Mouse (Mus musculus): Measurements from ENCODE around the gene Lgi1.

Lgi1 gene

DNA sequence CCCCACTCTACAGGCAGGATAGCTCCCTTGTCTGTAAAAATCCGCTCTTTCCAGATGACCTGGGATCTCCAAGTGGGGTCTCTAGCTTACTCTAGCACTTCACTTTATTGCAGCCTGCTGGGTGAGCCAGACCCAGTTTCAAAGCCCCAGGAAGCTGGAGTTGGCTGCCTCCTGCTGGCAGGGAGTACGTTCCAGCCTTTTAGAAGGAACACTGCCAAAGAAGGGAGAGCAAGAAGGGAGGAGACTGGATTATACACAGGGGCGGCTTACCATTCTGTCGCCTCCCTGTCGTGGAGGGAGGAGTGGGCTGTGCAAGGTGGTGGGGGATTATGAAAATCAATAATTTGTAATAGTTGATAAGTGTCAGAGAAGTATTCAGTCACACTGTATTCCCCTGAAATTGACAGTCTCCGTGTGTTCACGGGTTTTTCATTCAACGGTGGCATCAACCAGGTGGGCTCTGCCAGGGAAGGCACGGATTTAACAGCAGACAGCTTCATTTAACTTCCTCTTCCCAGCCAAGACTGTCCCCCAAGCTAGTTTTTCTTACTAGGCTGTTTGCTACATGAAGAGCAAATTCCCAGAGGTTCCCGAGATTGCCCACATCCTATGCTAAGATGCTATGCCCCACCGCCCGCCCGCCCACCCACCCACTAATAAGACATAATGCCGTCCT lies 369 bp upstream of the Lgi1 start:
- DNase-seq, result peak; percentile 76 to 80

DNA sequence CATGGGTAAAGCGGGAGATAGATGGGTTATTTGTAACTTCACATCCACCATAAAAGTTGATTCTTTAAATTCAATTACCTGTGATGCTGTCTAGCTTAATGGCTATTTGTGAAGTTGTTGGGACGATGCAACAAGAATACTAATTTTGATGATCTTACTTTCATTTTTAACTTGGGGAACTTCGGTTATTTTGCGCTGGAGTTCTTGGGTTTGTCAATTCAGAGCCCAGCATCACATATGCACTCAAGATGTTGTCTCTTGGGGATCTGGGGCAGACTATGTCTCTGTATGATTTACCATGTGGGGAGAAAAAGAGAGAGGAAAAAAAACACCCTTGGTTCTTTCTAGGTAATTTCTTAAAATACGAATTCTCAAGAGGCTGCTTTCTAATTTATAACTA lies 1.4 kb downstream of the Lgi1 start:
- DNase-seq, result no peak

DNA sequence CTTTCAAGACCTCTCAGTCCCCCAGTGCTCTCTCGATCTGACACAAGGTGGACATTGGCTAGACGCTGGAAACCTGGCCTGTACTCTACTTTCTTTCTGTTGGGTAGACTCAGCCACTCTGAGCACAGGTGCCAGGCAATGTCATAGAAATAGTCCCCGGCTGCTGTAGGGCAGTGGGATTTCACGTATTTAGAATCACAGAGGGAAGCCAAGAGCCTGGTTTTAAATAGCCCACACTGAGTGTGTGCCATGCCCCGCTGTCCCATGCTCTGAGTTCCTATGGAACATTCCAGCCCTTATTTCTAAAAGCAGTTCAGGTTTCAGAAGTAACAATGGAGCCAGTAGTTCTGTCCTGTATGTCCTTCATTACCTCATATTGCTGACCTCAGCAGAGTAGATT lies 3.1 kb downstream of the Lgi1 start:
- DNase-seq, result peak; percentile 29 to 42

DNA sequence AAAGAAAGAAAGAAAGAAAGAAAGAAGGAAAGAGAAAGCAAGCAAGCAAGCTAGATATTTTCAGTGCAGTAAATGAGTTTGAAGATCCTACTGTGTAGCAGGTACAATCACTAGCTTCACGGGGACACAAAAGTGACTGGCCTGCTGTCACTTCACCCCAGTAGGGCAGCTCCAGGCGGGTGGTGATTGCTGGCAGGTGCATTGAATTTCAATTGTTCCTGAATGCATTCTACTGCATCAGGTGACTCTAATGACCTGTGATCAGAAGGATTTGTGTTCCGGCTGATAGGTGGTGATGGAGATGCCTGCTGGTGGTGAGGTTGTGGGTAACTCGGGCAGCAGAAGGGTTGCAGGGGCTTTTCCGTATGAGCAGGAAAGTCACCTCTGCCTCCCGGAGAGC lies 6.7 kb downstream of the Lgi1 start:
- peak in 1 of 2 experiments; percentile 31 for DNase-seq

DNA sequence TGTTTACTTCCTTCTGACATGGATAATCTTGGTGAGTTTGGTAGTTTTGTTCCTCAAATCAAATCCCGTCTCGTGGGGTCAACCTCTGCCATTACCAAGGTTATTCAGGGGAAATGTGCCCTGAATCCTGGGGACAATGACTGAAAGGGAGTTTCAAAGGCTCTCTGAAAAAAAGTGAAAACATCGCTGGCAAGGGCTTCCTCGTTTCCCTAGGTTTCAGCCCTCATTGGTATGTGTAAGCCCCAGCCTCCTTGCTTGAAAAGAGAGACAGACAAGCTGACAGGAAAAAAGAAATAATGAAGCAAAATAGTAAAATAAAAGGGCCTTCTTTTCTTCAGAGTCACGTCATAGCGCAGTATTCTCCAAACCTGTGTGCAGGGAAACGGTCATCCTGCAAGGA lies 9.5 kb downstream of the Lgi1 start:
- no peak for DNase-seq

DNA sequence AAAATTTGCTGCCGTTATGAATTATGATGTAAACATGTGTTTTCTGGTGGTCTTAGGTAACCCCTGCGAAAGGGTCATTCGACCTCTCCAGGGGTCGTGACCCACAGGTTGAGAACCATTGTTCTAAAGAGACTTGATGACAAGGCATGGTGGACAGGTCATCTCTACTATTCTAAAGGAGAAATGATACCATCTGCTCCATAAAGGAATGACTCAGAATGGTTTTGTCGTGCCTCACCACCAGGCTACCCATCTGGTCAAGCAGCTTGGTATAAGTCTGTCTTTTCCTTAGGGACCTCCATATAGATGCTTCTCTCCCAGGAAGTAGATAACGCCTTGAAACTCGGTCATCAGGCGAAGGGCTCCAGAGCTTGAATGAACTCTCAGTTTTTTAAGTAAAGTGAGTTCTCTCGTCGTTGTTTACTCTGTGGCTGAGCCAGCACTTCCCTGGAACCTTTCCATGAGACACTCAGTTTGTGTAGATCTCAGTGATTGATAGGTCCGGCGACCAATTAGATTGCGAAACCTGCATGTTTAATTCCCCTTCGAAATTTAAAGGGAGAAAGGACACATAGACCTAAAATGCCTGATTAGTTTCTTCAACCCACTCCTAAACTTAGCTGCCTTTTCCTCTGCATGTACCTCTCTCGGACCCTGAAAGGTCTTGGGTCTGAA lies 10.5 kb downstream of the Lgi1 start:
- peak in 1 of 2 experiments; percentile 55 for DNase-seq

DNA sequence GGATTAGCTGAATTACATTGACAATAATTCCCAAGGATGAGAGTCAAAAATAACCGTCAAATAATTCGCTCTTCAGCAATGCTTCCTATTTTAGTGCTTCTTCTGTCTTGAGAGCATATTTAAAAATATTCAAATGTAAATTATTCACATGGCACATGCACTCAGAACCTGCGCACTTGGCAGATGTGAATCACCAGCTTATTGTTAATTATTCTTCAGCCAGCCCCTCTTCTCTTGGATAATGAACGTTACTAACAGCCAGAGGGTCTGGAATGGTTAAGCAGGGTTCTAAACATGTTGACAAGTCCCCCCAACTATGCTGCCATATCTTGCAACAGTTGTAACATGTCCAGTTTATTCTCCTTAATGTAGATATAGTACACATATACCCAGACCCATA lies 11.9 kb downstream of the Lgi1 start:
- no peak for DNase-seq

DNA sequence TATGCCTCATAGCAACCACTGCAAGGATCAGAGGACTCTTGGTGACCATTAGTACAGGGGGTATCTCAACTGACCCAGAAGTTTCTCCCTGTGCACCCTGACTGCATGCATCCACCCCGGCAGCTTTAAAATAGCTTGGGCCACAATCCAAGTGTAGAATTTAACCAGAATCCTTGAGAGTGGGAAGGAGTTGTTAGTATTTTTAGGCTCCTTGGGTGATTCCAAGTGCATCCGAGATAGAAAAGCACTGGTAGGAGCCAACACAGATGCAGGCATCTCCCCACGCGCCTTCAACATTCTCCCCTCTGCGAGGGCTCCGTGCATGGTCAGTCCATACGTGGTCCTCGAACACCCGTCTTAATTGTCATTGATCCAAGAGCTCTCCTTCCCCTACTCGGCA lies 15.9 kb downstream of the Lgi1 start:
- no peak for DNase-seq

DNA sequence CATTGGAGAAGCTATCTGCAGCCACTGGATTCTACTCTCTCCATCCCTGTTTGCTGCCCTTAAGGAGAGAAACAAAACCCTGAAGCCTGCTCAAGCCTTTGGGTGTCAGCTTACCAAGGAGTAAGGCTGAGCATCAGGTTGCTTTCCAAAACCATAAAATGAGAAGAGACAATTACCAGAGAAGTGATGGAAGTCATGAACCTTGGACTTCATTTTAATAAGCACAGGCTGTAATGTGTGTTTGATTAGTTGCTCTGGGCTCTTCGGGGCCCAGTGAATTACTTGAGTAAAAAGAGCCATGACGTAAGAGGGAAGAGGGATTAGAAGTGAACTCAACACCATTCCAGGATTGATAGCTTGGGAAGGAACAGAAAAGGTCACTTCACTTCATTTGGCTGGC lies 18.1 kb downstream of the Lgi1 start:
- no peak for DNase-seq

DNA sequence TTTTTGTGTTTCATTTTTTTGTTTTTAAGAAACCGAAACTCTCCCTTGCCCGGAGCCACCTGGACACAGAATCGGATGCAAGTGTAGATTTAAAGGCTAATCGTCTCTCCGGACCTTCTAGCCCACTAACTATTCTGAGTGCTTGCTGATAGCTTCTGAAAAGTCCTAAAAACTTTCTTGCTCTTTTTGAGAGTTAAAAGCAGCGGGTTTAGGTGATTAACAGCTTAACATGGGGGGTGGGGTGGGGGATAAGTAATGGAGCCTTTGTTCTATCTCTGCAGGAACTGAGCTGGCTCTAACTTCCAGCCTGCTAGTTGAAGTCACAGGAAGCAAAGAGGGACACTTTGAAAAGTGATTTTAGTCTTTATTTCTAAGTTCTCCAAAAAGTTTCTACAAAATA lies 24.2 kb downstream of the Lgi1 start:
- no peak for DNase-seq

DNA sequence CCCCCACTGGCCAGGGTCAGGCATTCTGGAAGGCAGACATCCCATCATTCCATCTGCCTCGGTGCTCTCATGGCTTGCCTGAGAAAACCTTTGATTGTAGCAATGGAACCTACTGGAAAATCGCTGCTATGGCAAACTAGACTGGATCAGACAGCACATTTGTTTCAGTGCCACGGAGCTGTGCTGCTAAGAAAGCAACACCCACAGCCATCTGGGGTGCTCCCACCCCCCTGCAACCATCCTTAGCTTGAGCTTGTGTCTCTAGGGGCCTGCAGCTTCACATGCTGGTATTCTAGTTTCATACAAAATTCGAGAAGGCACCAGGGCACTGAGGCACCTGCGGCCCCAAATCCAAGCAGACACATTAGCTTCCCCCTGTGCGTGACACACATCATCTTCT lies 27.1 kb downstream of the Lgi1 start:
- DNase-seq, result no peak

DNA sequence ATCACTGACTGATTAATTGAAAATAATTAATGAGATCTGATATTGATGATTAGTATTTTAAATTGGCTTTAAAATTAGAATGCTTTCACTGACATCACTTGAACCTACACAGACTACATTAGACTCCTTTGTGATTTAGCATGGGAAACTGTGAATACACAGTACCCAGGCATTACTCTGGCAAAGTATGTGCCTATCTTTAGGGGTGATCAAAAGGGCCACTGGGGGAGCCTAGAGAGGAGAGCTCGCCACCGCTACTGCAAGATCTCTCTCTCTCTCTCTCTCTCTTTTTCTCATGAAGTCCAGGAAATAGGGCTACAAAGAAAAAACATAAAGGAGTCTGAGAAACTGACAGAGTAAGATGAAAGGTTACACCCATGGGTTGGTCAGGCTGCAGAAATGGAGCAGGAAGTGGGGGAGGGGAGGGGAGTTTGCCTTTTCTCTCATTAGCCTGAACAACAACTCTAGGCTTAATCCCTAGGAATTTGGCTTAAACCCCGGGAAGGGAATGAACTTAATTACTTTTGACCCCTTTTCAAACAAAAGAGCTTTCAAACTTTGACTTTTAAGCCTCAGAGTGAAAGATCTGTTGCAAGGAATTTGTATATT lies 33.8 kb downstream of the Lgi1 start:
- no peak for DNase-seq

DNA sequence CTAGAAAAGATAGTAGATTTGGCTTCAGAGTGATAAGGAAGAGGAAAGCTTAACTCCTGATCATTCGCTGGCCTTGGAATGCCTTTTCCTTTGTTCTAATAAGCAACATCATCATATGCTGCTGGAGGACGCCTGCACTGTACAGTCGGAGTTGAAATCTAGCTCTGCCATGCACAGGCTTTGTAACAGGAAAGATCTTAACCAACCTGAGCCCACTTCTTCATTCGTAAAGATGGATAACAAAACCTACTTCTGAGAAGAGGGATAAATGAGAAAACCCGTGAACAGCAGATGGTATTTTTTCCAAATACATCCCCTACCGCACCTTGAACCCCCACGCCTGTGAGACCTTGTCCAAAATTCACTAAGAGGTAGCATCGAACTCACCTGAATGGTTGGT lies 43.8 kb downstream of the Lgi1 start:
- no peak for DNase-seq

DNA sequence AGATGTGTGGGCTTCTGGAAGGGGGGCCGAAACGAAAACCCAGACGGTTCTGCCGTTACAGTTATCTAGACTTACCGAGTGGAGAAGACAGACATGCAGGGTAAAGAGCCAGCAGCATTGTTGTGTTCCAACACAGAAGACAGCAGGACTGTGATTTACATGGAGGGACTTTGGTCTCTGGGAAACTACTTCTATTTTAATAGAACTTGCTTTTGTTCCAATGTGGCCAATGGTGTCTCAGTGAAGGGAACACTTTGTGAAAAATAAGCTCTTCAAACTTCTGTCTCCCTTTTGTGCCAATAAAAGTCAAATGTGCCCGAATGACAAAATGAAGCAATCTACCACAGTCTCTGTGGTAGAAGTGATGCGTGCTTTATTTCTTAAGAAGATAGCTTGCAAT lies 50.8 kb downstream of the Lgi1 start:
- DNase-seq, result no peak

DNA sequence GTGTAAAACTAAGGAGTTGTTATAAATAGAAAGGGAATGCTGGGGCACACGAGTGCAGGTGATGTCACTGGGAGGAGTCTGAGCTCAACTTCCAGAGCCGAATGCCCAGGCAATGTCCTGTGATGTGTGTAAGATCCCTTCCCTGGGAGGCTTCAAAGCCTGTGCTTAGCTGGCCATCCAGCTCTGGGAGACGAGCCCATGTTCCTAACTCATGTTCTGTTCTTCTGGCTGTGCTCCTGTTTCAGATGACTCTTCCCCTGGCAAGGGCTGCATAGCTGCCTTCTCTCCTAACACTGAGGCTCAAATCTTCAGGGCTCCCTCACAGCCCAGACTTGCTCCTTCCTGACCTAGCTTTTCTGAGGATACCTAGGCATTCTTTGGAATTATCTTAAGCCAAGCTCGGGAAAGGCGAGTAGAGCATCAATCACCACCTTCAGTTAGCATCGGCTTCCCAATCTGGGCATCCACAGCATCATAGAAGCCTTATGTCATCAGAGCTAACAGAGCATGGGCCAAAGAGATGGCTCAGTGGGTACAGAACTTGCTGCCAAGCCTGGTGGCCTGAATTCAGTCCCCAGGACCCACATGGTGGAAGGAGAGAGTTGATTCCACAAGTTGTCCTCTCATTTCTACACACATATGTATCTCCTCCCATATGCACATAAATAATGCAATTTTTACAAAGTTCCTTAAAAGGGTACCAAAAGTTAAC lies 52.4 kb downstream of the Lgi1 start:
- DNase-seq, result peak; percentile 43 to 44

DNA sequence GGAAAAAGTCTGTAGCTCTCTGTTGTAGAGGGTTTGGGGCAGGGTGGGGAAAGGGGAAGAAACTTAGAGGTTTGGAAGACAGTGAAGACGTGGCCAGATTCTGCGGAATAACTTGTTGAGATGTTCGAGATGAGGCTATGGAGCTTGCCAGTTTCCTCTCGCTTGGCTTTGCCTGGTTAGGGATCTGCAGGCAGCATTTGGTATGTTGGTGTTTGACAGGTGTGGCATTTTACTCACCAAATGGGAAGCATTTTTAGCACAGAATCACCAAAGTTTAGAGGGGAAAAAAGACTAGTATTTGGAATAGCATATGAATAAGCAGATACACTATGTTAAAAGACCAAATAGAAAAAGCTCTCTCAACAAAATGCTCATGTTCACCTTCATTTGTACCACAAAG lies 54.0 kb downstream of the Lgi1 start:
- no peak for DNase-seq

DNA sequence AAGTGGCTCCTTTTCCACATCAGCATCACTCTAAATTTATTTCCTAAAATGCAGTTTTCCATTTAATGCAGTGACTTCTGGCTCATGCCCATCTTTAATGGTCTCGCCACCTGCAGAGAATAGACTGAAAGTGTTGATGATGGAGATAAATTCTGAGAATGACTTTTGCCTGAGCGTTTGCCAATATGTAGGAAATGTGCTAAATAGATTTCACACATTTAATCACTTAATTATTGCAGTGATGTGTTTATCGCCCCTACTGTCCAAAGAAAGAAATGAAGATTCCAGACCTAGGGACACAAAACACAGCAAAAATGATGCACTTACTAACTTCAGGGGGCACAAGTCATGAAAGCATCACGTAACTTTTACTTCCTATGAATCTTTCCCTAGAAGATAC lies 54.8 kb downstream of the Lgi1 start:
- no peak for DNase-seq

DNA sequence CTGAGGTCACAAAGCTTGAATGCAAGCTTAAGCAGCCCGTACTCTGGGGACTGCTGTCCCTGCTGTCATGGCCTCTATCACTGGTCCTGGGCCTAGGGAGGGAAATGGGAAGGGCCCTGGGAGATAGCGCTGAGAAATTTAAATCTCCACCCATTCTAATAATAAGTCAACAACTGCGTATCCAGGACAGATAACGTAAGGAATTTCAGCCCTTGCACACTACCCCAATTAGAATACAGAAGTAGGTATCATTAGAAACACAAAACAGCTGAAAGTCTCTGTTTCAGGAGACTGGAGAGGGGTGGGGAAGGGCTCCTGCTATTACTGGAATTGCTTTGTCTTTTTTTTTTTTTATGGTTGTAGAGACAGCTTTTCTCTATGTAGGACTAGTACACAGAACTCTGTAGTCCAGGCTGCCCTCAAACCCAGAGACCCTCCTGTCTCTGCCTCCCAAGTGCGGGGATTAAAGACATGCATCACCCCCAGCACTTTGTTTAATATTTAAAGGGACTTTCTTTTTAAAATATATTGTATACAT lies 56.4 kb downstream of the Lgi1 start:
- DNase-seq, result no peak

DNA sequence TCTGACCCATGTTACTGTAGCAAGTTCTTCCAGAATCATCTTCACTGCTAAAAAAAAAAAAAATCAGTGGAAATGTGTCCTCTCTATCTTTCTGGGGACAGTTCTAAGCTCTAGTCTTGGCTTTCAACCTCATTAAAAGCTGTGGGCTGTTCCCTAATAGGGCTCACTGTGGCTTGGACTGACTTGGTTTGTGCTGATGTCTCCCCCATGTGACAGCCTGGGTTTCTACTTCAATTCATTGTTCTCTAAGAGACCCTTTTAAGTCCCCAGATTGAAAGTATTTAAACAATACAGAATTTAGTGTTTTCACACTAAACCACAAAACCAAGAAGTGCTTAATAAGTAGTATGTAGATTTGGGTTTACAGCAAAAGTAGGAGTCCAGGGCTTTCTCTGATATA lies 59.4 kb downstream of the Lgi1 start:
- DNase-seq, result no peak

DNA sequence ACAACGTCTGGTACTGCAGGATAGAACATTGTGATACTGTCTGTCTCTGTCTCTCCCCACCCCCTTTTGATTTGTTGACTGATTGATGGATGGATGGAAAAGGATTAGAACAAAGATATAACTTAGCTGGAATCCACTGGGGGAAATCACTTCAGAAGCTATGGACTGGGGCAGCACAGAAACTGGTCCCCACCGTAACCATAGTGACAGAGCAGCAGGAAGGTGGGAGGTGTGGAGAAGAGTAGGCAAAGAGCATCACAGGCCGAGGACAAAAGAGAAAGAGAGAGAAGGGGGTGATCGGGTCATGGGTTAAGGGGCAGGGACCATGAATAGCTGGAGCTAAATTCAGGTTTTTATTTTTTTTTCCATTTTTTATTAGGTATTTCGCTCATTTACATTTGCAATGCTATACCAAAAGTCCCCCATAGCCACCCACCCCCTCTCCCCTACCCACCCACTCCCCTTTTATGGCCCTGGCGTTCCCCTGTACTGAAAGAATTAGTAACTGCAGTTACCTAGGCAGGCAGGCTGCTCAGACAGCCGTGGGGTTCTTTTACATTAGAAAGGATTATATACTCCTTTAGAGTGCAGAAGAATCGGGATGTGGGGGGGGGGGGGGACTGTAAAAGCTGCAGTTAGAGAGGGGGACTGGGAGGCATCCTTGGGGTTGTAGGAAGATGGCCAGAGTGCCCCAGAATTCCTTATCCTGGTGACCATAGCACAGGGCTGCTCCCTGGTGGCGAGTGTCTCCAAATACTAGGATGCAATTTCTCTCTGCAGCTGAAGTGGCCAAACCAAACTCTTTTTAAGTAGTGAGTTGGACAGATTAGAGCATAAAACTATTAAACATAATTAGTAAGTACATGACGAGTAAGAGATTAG lies 60.1 kb downstream of the Lgi1 start:
- peak; percentile 64 to 77 for DNase-seq

DNA sequence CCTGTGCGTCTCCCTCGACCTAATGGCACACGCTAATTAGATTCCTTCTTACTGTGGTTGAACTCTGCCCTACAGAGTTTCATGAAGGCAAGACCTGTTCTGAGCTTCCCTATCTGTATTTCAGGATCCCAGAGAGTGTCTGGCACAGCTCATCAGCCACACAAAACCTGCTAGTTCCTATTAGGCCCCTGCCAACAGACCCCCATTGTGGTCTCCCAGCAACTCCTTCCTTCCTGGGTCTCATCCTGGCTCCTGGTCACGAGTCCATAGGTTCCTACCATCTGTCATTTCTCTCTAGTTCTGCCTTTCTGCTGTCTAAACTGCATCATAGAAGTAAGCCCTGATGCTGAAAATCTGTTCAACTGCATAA lies 60.7 kb downstream of the Lgi1 start:
- DNase-seq, result peak in 1 of 2 experiments; percentile 7

DNA sequence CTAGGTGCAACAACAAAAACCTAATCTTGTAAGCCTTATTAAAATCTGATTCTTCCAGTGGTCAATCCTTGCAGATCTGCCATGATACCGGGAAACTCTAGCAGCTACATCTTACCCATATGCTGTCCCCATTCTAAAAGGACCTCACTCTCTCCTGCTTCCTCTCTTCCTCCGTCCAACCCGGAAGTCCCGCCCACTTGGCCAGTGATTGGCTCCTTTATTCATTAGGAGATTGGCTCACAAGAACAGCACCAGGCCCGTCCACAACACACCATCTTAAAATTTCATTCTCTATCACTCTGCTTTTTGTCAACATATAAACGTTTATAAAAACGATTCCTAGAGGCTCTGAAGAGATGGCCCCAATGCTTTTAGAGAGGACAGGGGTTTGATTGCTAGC lies 61.5 kb downstream of the Lgi1 start:
- DNase-seq, result no peak

DNA sequence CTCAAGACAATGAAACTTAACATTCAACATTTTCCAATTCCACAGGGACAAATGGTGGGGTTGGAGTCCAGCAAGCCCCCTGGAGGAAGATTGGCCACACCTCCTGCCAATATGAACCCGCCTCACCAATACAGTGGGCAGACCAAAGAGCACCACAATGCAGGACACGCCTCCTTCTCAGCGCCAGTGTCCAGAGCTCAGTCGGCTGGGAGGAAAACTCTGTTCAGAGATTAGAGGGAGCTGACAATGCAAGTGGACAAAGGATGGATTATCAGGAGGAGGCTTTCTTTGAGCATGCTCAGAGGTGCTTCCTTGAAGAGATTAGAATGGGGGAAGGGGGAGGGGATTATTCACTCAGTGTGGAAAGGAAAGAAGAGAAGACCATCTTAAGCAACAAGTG lies 62.7 kb downstream of the Lgi1 start:
- no peak for DNase-seq
